Mouse (Mus musculus) hindbrain, embryonic 16.5 days (tissue): ENCODE measurements around the gene Xirp1. TPM values are rescaled to one million over a fixed set of nuclear protein-coding genes. Genes with fewer than 3 reads are reported as not detected.

Experiments used
- ATAC-seq: fragments of 200-750 bp; cut with Nextera tagmentation; 2 replicates; pipeline ENCODE4 v1.8.0; 2017; ENCODE audit warnings: moderate TSS enrichment, moderate library complexity
- H3K27ac ChIP-seq: fragments of 300-500 bp; sonication (generic); 2 replicates; pipeline ENCODE4 v1.5.1; 2014; ENCODE audit warnings: low read depth, mild to moderate bottlenecking, control low read depth, low read length, moderate library complexity
- H3K27me3 ChIP-seq: fragments of 300-500 bp; sonication (generic); replicated peaks from 2 replicates; pipeline ENCODE4 v1.6.1; 2014; ENCODE audit warnings: low read length; ENCODE audit not compliant: control insufficient read depth, insufficient read depth
- H3K36me3 ChIP-seq: fragments of 300-500 bp; sonication (generic); 2 replicates; pipeline ENCODE4 v1.6.1; 2014; ENCODE audit warnings: mild to moderate bottlenecking, low read length, moderate library complexity, mixed read lengths; ENCODE audit not compliant: control insufficient read depth, insufficient read depth
- H3K4me1 ChIP-seq: fragments of 300-500 bp; sonication (generic); 2 replicates; pipeline ENCODE4 v1.6.1; 2014; ENCODE audit warnings: low read depth, low read length; ENCODE audit not compliant: control insufficient read depth, insufficient read depth
- H3K4me2 ChIP-seq: fragments of 300-500 bp; sonication (generic); 2 replicates; pipeline ENCODE4 v1.6.1; 2014; ENCODE audit warnings: mild to moderate bottlenecking, low read length, control low read depth, moderate library complexity
- H3K4me3 ChIP-seq: fragments of 300-500 bp; sonication (generic); 2 replicates; pipeline ENCODE4 v1.5.1; 2014; ENCODE audit warnings: mild to moderate bottlenecking, low read length, control low read depth, moderate library complexity
- H3K9ac ChIP-seq: fragments of 300-500 bp; sonication (generic); 2 replicates; pipeline ENCODE4 v1.6.1; 2014; ENCODE audit warnings: low read depth, mild to moderate bottlenecking, control low read depth, low read length, moderate library complexity
- H3K9me3 ChIP-seq: fragments of 300-500 bp; sonication (generic); 2 replicates; pipeline ENCODE4 v1.6.1; 2014; ENCODE audit warnings: mild to moderate bottlenecking, low read length, moderate library complexity; ENCODE audit not compliant: control insufficient read depth
- WGBS: fragments of 180-500 bp; shearing (Covaris S2); extraction: QIAGEN DNeasy Blood & Tissue Kit; methylation state at CpG from one replicate; pipeline ENCODE4 v1.1.7; 2014; 5-methylcytosine and 5-hydroxymethylcytosine counted together
- polyA plus RNA-seq: library from polyadenylated mRNA; unstranded; fragments of >200 nt; fragmentation: Nextera tagmentation; extraction: Ambion mirVana; gene quantifications from 2 replicates; pipeline ENCODE4 v1.2.1, GENCODE M21; 2015

Xirp1 gene
- polyA plus RNA-seq, 1 experiment from 2014 or later = not detected

- no peaks in the 10 kb centered on the region for H3K27me3 ChIP-seq
- no peak for ATAC-seq
- no peak overlapping the region for H3K9ac ChIP-seq
- no peak overlapping the region for H3K27ac ChIP-seq
- no peaks in the 10 kb centered on the region for H3K9me3 ChIP-seq
- WGBS = 82% methylated on average over 5 of the region's 5 CpGs
- no peak overlapping the region for H3K4me2 ChIP-seq
- H3K36me3 ChIP-seq = no peaks in the 10 kb centered on the region
- H3K4me3 ChIP-seq = no peak overlapping the region
- H3K4me1 ChIP-seq = no peaks in the 10 kb centered on the region
Measured at GRCm38 (mm10) chr9:120000761-120001160, 22.6 kb downstream of the Xirp1 start.

DNA sequence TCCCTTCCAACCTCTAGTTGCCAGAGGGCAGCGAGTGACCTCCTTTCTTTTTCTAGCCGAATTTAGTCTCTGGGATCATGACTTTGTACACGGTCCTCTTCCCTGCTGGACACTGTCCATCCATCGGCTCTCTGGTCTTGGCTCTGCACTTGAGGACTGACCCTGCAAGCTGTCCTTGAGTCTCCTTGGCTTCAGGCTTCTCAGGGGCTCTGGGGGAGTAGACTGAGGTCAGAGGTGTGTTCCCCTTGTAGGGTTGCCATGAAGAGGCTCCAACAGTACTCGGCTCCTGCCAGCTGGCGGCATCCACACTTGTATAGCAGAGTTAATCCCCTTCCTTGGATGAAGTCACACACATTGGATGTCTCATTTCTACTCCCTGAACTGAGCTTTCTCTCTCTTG is 23.8 kb downstream of the Xirp1 start:
- no peak overlapping the region for H3K4me2 ChIP-seq
- H3K36me3 ChIP-seq = no peaks in the 10 kb centered on the region
- no peak for ATAC-seq
- no peaks in the 10 kb centered on the region for H3K9me3 ChIP-seq
- no peak overlapping the region for H3K9ac ChIP-seq
- WGBS = 77% methylated on average over 6 of the region's 6 CpGs
- H3K27ac ChIP-seq = no peak overlapping the region
- no peak overlapping the region for H3K4me3 ChIP-seq
- H3K27me3 ChIP-seq = no peaks in the 10 kb centered on the region
- H3K4me1 ChIP-seq = no peaks in the 10 kb centered on the region

DNA sequence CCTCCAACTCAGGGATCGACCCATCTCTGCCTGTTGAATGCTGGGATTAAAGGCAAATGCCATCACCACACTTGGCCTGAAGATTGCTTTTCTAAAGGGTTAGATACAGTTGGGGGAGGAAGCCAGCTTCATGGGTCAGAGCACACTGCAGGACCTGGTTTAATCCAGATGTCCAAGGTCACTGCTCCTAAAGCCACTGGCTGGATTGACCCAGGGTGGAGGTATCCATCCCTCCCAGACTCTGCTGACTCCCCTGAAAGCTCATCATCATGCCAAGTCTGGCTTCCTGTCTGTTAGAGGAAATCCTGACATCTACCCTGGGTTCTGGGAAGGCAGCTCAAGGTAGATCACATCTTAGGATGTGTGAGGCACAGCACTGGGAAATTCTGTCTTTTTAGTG is 24.6 kb downstream of the Xirp1 start:
- Histone ChIP-seq H3K9me3 (no peaks in the 10 kb centered on the region), H3K4me2 (no peak overlapping the region), H3K27me3 (no peaks in the 10 kb centered on the region), H3K4me1 (no peaks in the 10 kb centered on the region), H3K27ac (no peak overlapping the region), H3K9ac (no peak overlapping the region), H3K4me3 (no peak overlapping the region), H3K36me3 (no peaks in the 10 kb centered on the region)
- ATAC-seq = no peak
- WGBS = 74% methylated on average over 1 of the region's 1 CpGs

- Histone ChIP-seq H3K4me3 (no peak overlapping the region), H3K9ac (no peak overlapping the region), H3K4me2 (no peak overlapping the region), H3K27me3 (no peaks in the 10 kb centered on the region), H3K4me1 (no peaks in the 10 kb centered on the region), H3K9me3 (no peaks in the 10 kb centered on the region), H3K36me3 (no peaks in the 10 kb centered on the region), H3K27ac (no peak overlapping the region)
- no peak for ATAC-seq
- WGBS = 88% methylated on average over 4 of the region's 4 CpGs
Measured at GRCm38 (mm10) chr9:119996080-119996479, 27.3 kb downstream of the Xirp1 start.

DNA sequence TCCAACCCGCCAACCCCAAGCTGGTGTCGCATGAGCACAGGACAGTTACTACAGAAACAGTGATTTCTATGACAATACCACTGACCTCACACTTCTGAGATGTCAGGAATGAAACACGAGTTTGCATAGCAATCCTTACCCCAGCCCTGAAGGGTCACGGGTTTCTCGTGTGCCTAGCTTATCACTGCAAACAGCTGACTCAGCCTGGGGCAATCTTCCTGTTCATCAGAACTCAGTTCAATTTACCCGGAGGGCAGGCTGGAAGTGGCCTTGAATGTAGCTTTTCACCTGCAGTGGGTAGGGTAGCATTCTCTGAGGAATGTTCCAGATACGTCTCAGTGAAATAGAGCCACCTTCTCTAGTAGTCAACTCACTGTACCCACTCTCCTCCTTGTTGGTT is 29.2 kb downstream of the Xirp1 start:
- ATAC-seq = no peak
- H3K4me3 ChIP-seq = no peak overlapping the region
- no peak overlapping the region for H3K4me2 ChIP-seq
- H3K27ac ChIP-seq = no peak overlapping the region
- WGBS = 73% methylated on average over 7 of the region's 7 CpGs
- H3K27me3 ChIP-seq = no peaks in the 10 kb centered on the region
- H3K9ac ChIP-seq = no peak overlapping the region
- H3K4me1 ChIP-seq = no peaks in the 10 kb centered on the region
- H3K36me3 ChIP-seq = no peaks in the 10 kb centered on the region
- no peaks in the 10 kb centered on the region for H3K9me3 ChIP-seq

GRCm38 (mm10) chr9:119993092-119993844 is 30.1 kb downstream of the Xirp1 start:
- no peak overlapping the region for H3K9ac ChIP-seq
- H3K27me3 ChIP-seq = no peaks in the 10 kb centered on the region
- no peak overlapping the region for H3K4me3 ChIP-seq
- no peaks in the 10 kb centered on the region for H3K4me1 ChIP-seq
- 71% methylated on average over 10 of the region's 10 CpGs for WGBS
- no peak overlapping the region for H3K4me2 ChIP-seq
- H3K36me3 ChIP-seq = no peaks in the 10 kb centered on the region
- H3K9me3 ChIP-seq = no peaks in the 10 kb centered on the region
- ATAC-seq = no peak
- H3K27ac ChIP-seq = no peak overlapping the region

DNA sequence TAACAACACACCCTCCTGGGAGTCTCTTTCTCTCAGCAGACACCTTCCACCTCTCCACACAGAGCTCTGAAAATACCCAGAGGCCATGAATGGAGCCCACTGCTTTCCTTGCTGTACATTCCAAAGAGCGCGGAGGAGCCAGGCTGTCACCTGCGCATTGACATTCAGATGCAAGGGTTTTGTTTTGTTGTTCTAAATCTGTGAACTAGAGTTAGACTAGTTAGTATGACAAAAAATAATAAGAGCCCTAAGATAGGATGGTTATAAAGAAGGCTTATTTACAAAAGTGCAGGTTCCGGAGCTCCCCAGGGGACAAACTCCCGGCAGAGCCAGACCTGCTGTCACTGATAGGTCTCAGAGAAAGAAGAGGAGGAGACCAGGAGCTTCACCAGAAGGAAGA is 32.1 kb downstream of the Xirp1 start:
- 12% methylated on average over 5 of the region's 5 CpGs for WGBS
- H3K9ac ChIP-seq = no peak overlapping the region
- H3K27me3 ChIP-seq = no peaks in the 10 kb centered on the region
- ATAC-seq = no peak
- H3K4me2 ChIP-seq = no peak overlapping the region
- no peaks in the 10 kb centered on the region for H3K9me3 ChIP-seq
- no peak overlapping the region for H3K4me3 ChIP-seq
- no peaks in the 10 kb centered on the region for H3K36me3 ChIP-seq
- no peaks in the 10 kb centered on the region for H3K4me1 ChIP-seq
- H3K27ac ChIP-seq = no peak overlapping the region

DNA sequence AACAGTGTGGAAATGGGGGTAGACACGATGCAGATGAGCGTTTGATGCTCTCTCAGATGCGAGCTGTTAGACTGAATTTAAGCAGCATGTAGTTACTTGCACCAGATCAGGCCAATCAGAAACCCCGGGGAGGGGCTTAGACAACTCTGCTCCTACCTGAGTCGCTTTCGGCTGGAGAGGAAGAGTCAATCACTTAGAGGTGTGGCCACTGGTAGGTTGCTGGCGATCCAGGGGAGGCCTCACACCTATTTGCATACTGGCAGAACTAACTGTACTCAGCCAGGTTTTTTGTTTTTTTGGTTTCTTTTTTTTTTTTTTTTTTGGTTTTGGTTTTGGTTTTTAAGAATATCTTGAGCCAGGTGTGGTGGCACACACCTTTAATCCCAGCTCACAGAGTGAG is 35.1 kb downstream of the Xirp1 start:
- WGBS = 56% methylated on average over 7 of the region's 7 CpGs
- H3K4me3 ChIP-seq = no peak overlapping the region
- H3K27ac ChIP-seq = no peak overlapping the region

DNA sequence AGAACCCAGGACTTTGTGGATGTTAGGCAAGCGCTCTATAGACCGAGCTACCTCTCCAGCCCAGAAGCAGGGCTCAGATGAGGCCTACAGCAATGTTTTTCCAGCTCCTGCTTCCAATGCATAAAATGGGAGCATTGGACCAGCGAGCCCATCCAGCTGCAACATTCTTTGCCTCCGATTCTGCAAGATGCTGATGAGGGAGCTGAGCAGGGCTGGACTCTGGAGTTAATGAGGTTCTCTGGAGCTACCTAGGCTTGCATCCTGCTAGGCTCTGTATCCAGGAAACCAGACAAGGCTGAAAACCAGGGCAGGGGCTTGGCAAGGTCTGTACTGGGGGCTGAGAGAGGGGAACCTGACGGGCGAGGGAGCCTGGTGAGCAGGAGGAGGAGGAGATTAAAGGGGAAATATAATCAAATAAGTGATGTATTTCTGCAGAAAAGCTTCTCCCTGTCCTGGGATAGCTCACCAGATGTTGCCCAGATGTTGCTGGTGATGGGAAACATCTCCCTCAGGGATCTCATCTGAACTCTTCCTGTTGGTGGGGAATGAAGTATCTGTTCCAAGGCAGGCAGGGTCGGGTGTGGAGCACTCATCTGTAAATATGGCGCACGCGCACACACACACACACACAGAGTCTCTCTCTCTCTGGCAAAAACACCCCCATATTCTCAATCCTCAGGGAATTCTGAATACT is 37.4 kb downstream of the Xirp1 start:
- peaks cover 3% of the 10 kb centered on the region; the same call in 1 of the 2 replicates for H3K27me3 ChIP-seq

More for the DNA sequence above, 35.1 kb downstream of the Xirp1 start:
- ATAC-seq = no peak
- Histone ChIP-seq H3K9me3 (no peaks in the 10 kb centered on the region), H3K9ac (no peak overlapping the region), H3K4me1 (peaks cover 6% of the 10 kb centered on the region), H3K4me2 (no peak overlapping the region), H3K36me3 (no peaks in the 10 kb centered on the region), H3K27me3 (0 out of 2 replicates have a peak, but pooled peaks cover under 1% of the 10 kb centered on the region)

More for the DNA sequence above, 37.4 kb downstream of the Xirp1 start:
- 64% methylated on average over 10 of the region's 10 CpGs for WGBS
- Histone ChIP-seq H3K9me3 (no peaks in the 10 kb centered on the region), H3K27ac (no peak overlapping the region), H3K36me3 (no peaks in the 10 kb centered on the region), H3K4me2 (no peak overlapping the region), H3K9ac (no peak overlapping the region), H3K4me1 (peaks cover 27% of the 10 kb centered on the region), H3K4me3 (no peak overlapping the region)
- no peak for ATAC-seq
